Mouse (Mus musculus): ENCODE results near the gene Pdlim5.

The Pdlim5 gene

GRCm38 (mm10) chr3:142394796-142395508, 544 bp downstream of the Pdlim5 start:
- peak; percentile 82 to 94 for DNase-seq (ENCODE audit: inconsistent age in 2 of 2, low spot score in 1 of 2)

- peak; percentile 18 to 70 for DNase-seq (ENCODE audit: inconsistent age in 2 of 2, low spot score in 1 of 2)
These were observed 1.5 kb downstream of the Pdlim5 start for GRCm38 (mm10) chr3:142394000-142394411.

DNA sequence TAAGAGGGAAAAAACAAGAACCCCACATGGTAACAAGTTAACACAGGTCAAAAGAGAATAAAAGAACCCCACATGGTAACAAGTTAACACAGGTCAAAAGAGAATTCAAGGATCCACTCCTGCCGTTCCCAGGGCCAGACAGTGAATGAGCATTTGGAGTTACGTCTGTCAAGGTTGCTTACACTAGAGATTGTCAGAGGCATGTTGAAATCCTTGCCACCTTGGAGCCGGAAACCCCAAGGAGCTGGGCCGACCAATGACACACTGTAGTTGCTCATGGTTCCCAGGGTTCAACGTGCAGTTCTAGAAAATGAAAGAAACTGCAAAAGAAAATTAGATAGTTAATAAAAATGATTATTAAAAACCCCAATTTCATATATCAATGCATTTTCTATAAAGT, 4.0 kb downstream of the Pdlim5 start:
- DNase-seq (ENCODE audit: inconsistent age in 2 of 2, low spot score in 1 of 2): peak; percentile 58 to 85

DNA sequence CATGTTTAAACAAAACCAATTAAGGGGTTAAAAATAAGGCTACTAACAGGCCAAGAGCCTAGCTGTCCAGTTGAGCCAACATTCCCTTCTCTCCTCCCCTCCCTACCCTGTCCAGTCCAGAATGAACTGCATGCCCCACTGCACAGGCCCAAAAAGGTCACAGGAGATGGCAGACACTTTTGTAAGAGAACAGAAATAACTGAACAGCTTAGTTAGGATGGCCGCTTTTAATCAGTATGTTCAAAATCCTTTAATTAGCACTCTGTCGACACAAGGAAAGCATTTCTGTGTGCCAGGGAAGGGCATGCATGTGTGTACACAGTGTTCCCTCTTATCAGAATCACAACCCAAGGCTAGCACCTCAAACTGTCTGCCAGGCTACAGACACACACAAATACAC, 5.2 kb downstream of the Pdlim5 start:
- peak in 1 of 2 experiments; percentile 38 for DNase-seq (ENCODE audit: inconsistent age in 2 of 2, low spot score in 1 of 2)

DNA sequence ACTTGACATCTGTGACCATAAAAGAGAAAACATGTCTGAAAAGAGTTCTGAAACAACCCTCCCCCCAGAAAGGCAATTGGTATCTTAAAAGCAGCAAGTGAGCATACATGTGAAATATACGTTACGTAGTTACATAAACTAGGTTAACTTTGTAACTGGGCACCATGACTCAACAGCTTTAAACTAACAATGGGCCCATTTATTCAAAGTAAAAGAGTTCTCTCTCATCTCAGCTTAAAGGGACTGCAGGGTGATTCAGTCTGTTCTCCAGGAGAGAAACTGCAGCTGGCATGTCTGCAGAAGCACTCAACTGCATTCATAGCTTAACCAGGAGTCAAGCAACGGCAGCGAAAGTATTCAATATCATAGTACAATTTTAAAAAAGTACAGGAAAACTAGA, 7.3 kb downstream of the Pdlim5 start:
- DNase-seq (ENCODE audit: inconsistent age in 2 of 2, low spot score in 1 of 2): no peak

- no peak for DNase-seq (ENCODE audit: inconsistent age in 2 of 2, low spot score in 1 of 2)
These were observed 9.0 kb downstream of the Pdlim5 start for GRCm38 (mm10) chr3:142386505-142386904.

DNA sequence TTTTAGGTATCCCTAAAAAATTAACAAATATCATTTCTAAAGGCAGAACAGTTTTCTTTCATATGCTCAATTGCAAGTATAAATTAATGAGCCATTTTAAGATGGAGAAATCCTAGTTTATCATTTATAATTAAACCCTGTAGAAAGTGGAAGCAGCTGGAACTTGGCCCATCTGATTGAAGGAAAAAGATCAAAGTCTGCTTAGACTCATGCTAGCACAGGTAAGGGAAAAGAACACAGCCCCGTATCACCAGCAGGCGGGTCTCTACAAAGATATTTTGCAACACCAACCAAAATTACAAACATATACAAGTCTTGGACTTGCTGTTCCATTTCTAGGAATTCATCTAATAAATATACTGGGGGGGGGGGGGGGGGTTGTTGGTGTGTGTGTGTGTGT, 9.8 kb downstream of the Pdlim5 start:
- no peak for DNase-seq (ENCODE audit: inconsistent age in 2 of 2, low spot score in 1 of 2)

- no peak for DNase-seq (ENCODE audit: inconsistent age in 2 of 2, low spot score in 1 of 2)
These were observed 18.9 kb downstream of the Pdlim5 start for GRCm38 (mm10) chr3:142376638-142377037.

DNA sequence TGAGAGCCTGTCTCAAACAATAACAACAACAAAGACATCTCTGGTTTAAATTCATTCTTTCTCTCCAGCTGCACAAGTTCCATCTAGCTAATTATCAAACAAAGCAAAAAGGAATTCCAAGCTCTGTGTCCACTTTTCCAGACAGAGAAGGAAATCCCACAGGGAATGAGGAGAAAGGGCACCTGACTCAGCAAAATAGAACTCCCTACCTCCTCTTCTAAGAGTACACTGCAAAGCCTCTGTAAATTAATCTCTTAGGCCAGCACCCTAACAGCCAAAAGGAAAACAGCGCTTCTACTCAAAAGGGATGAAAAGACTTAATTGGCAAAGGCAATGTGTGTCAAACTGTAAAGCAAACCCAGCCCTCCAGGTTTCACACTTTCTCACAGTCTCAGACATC, 20.4 kb downstream of the Pdlim5 start:
- peak in 1 of 2 experiments; percentile 26 for DNase-seq (ENCODE audit: inconsistent age in 2 of 2, low spot score in 1 of 2)

DNA sequence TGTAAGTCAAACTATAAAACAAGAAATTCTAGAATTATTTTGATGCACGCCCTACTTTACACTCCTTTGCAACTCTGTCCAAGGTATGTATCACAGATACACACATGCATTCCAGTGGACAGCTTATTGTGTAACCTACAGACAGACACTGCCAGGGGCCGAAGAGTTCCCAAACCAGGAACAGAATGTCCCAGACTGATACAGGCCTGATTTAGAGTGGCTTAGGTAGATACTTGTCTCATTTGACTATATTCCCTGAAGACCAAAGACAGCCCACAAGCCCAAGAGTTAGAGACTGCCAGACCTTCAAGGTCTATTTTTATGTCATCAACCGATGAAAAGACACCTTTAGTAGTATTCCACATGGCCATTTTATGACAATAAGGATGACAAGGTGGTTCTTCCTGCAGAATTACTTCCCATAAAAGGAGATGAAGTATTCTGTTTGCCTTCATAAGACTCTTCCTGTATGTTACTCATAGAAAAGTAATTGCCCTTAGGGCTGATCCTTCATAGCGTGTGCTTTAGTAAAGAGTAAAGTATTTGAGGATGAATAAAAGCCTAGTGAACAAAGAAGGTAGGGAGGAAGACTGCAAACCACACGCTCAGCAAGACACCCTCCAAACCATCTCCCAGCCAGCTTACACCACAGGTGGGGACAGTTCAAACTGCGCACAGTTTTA, 22.9 kb downstream of the Pdlim5 start:
- DNase-seq (ENCODE audit: inconsistent age in 2 of 2, low spot score in 1 of 2): no peak

DNA sequence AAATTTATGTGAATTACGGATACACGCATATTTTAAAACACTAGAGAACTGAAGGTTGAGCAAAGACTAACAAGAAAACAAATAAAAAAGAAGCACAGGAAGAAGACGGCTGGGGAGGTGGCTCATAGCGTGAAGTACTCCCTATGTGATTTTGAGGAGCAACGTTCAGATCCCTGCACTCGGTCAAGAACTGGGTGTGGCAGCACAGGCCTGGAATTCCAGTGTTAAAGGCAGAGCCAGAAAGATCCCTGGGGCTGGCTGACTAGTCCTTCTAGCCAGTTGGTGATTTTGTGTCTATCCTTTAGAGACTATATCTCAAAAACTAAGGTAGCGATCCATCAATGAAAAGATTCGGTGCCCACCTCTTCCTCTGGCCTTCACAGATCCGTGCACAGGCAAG, 27.1 kb downstream of the Pdlim5 start:
- DNase-seq (ENCODE audit: inconsistent age in 2 of 2, low spot score in 1 of 2): no peak

DNA sequence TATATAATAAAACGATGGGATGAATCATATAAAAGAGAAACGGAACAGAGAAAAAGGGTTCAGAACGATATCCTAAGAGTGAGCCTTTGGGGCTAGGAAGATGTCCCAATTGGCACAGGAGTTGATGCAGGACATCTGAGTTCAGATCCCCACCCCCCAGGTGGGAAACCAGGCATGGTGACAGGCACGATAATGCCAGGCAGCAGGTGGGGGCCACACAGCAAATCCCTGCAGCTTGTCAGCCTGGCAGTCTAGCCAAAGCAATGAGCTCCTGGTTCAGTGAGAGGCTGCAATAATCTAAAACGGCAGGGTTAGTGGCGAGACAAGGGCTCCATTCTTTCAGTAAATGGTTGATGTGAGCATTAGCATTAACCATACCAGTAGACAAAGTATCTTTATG, 33.4 kb downstream of the Pdlim5 start:
- no peak for DNase-seq (ENCODE audit: inconsistent age in 2 of 2, low spot score in 1 of 2)

- peak in 1 of 2 experiments; percentile 43 for DNase-seq (ENCODE audit: inconsistent age in 2 of 2, low spot score in 1 of 2)
These were observed 36.5 kb downstream of the Pdlim5 start for GRCm38 (mm10) chr3:142358951-142359350.

GRCm38 (mm10) chr3:142356661-142357060, 38.8 kb downstream of the Pdlim5 start:
- no peak for DNase-seq (ENCODE audit: inconsistent age in 2 of 2, low spot score in 1 of 2)

GRCm38 (mm10) chr3:142353218-142353617, 42.3 kb downstream of the Pdlim5 start:
- no peak for DNase-seq (ENCODE audit: inconsistent age in 2 of 2, low spot score in 1 of 2)

GRCm38 (mm10) chr3:142350513-142350912, 45.0 kb downstream of the Pdlim5 start:
- DNase-seq (ENCODE audit: inconsistent age in 2 of 2, low spot score in 1 of 2): no peak

DNA sequence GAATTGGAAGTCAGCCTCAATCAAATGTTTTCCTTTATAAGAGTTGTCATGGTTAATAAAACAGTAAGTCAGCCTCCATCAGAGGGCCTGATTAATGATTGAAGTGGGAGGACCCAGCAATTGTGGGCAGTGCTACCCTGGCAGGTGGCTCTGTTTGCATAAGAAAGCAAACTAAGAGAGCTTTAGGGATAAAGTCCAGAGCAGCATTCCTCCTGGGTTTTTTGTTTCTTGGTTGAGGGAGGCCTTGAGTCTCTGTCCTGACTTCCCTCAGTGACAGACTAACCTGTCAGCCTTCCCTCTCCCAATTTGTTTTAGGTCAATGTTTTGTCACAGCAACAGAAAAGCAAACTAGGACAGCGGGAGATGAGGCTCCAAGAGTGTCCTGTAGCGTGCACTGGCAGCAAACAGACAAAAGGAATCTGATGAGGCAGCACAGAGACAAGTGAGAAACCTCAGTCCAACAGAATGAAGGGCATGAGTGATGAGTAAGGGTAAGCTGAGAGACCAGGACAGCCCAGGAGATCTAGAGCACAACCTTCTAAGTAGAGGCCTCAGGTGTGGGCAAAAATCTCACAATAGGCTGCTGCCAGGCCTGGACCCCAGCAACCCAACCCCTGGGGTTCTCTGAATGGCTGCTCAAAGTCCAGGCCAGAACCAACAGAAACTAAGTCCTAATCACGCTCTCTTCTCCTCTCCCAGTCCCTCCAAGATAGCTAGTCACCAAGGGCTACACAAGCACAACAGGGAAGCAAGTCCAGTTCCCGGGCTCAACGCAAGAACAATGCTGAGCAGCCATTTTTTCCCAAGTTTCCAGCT, 46.5 kb downstream of the Pdlim5 start:
- peak in 1 of 2 experiments; percentile 17 for DNase-seq (ENCODE audit: inconsistent age in 2 of 2, low spot score in 1 of 2)

- DNase-seq (ENCODE audit: inconsistent age in 2 of 2, low spot score in 1 of 2): no peak
These were observed 49.2 kb downstream of the Pdlim5 start for GRCm38 (mm10) chr3:142346261-142346660.

DNA sequence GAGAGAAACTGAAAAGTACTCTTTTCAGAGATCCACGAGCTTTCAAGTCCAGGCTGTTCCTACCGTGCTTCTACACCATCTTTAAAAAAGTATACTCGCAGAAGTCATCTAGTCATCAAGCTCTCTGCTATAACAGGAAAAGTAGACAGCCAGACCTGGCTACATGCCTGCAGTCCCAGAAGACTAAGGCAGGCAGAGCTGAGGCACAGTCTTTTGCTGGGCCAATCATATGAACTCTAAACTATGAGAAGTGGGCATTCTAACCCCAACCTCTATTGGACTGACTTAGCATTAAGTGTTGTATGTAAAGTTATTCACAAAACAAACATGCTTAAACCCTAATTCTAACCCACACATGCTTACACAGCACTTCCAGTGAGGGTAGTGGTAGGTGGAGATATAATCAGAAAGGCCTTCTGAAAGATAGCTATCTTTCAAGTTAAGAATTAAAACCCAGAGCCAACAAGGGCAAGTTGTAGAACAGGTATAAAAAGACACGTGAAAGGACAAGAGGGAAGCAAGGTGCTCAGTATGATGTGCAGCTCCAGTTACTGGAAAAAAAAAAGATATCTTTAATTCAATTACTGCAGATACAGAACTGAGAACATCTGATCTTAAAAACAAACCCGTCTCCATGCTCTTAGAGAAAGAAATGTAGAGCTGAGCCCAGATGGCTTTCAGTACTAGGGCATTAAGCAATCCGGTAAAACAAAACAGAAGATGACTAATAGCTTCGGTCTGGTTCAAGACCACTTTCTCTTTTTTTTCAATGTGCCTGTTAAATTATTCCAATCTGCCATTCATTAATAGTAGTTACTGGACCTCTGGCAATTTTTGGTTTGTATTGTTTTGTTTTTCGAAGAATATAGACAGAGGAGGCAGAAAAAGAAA, 50.0 kb downstream of the Pdlim5 start:
- DNase-seq (ENCODE audit: inconsistent age in 2 of 2, low spot score in 1 of 2): peak in 1 of 2 experiments; percentile 54

DNA sequence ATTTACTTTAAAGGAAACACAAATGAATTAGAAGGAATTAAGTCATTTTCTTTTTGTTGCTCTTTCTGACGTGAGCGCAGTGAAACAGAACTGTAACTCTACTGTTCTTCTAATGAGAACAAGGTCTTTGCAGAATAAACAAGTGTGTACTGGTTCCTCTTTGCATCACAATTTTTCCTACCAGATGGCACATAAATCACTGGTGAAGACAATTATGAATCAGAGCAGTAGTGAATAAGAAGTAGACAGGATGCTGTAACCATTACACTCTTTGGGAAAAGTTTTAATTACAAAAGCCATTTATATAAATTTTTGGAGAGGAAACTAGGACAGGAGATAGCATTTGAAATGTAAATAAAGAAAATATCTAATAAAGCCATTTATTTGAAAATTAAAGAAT, 51.7 kb downstream of the Pdlim5 start:
- peak in 1 of 2 experiments; percentile 62 for DNase-seq (ENCODE audit: inconsistent age in 2 of 2, low spot score in 1 of 2)

DNA sequence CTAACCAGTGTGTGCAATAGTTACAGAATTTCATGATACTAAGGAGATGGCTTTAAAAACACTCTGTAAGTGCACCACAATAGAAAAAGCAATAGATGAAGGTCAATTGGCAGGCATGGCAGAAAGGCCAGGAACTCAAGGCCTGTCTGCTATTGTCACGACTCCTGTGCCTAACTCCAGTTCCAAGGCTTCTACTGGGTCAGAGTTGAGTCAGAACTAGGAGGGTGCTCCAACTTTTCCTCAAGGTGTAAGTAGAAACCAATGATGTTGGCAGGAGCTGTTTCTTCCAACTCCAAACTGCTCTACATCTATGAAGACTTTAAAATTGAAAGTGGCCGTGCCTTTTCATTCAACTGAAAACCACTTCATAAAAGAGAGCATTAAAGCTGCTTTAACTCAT, 54.8 kb downstream of the Pdlim5 start:
- peak; percentile 37 to 82 for DNase-seq (ENCODE audit: inconsistent age in 2 of 2, low spot score in 1 of 2)

Measured in adrenal gland, adult (tissue).